Mouse (Mus musculus): ENCODE data around the gene 9530068E07Rik.

DNA sequence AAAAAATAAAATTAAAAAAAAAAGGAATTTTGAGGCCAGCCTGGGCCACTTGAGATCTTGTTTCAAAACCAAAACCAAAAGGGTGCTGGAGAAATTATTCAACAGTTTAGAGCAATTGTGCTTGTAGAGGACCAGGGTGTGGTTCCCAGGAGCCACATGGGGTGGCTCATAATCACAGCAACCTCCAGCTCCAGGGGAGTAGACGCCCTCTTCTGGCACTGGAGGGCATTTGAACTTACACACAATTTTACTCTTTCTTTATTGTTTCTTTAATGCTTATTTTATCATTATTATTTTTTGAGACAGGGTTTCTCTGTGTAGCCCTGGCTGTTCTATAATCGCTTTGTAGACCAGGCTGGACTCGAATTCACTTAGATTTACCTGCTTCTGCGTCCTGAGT lies 885 bp upstream of the 9530068E07Rik start:
- TF ChIP-seq CTCF (IDR thresholded peaks at IDR 0.05; ENCODE audit: extremely low read depth, insufficient read depth, low read length) (no peak), POLR2A (IDR thresholded peaks at IDR 0.05; ENCODE audit: extremely low read depth, insufficient read depth, low read length) (no peak)
